Mouse (Mus musculus) myocyte (in vitro differentiated cells): ENCODE measurements around the gene Uqcc1.

ENCODE experiments used
- E2F4 ChIP-seq: IDR thresholded peaks from one replicate; pipeline ENCODE4 v1.6.1; 2011; ENCODE audit warnings: mild to moderate bottlenecking, control low read depth, moderate library complexity; ENCODE audit not compliant: insufficient read depth
- MAX ChIP-seq: IDR thresholded peaks from one replicate; pipeline ENCODE4 v1.6.1; 2011; ENCODE audit warnings: low read depth, mild to moderate bottlenecking, control low read depth
- POLR2A ChIP-seq: IDR thresholded peaks from one replicate; pipeline ENCODE4 v1.6.1; 2011; ENCODE audit warnings: low read depth, mild to moderate bottlenecking, control low read depth, moderate library complexity; ENCODE audit not compliant: insufficient read length
- POLR2AphosphoS2 ChIP-seq: IDR thresholded peaks from one replicate; pipeline ENCODE4 v1.6.1; 2011; ENCODE audit warnings: low read depth, control low read depth; ENCODE audit not compliant: insufficient read length
- TCF3 ChIP-seq: IDR thresholded peaks from one replicate; pipeline ENCODE4 v1.6.1; 2011; ENCODE audit warnings: low read depth, control low read depth; ENCODE audit not compliant: insufficient read length

DNA sequence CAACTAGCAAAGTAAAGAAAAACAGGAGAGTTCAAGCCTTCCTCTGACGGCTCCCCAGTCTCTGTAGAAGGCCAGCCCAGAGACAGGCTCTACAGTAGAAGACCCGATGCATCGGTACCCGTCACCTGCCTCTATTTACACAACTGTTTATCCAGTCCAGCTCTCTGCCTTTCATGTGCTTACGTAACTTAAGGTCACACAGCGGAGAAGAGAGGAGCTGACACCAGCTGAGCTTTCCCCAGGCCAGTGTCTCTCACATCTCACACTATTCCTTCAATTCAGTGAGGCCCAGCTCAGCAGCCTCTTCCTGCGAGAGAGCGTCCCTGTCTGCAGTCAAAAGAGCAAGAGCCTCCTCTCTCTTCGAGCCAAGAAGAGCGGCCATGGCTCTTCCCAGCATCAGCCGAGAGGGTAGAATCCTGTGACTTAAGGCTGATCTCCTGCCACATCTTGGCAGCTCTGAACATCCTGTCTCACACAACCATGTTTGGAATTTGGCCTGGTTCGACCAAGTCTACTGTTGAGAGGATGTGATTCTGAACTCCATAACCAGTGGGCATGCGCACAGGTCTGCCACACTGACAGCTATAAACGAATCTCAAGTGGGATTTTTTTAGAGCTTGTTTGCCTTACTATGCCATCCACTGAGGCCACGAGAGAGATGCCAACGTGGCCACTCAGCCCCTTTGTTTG lies 34.9 kb downstream of the Uqcc1 start:
- TF ChIP-seq MAX (no peak), POLR2A (no peak), TCF3 (no peak), POLR2AphosphoS2 (no peak), E2F4 (no peak)
